Mouse (Mus musculus): ENCODE results near the gene Sept9. TPM values are rescaled to one million over a fixed set of nuclear protein-coding genes. Genes with fewer than 3 reads are reported as not detected.
A peak's percentile ranks its signal among the peaks of the same experiment; 100 is the strongest.

Gene Sept9
- total RNA-seq, 2 experiments from 2014 or later = 94.9 to 103 TPM

GRCm38 (mm10) chr11:117357916-117358639 is 158.6 kb downstream of the Sept9 start:
- peak; percentile 97 for DNase-seq
- intact Hi-C loops (cut with DNase I) = loop anchor here (2.0 to 10.0 kb wide), 2 partner anchors 119 to 283 kb away; no protein-coding TSS in a partner anchor

- intact Hi-C loops (cut with DNase I) = loop anchor here (2.0 to 10.0 kb wide), 2 partner anchors 120 to 284 kb away; no protein-coding TSS in a partner anchor
- DNase-seq = no peak
These were observed 159.7 kb downstream of the Sept9 start for GRCm38 (mm10) chr11:117359161-117359560.

GRCm38 (mm10) chr11:117359870-117360269 is 160.4 kb downstream of the Sept9 start:
- peak; percentile 69 for DNase-seq
- intact Hi-C loops (cut with DNase I) = loop anchor here (2.0 to 10.0 kb wide), 2 partner anchors 121 to 285 kb away; no protein-coding TSS in a partner anchor

GRCm38 (mm10) chr11:117360561-117360960 is 161.1 kb downstream of the Sept9 start:
- intact Hi-C loops (cut with DNase I) = no loop called here
- no peak for DNase-seq

GRCm38 (mm10) chr11:117362307-117362706 is 162.8 kb downstream of the Sept9 start:
- intact Hi-C loops (cut with DNase I) = no loop called here
- no peak for DNase-seq

GRCm38 (mm10) chr11:117363918-117364317 is 164.5 kb downstream of the Sept9 start:
- intact Hi-C loops (cut with DNase I) = loop anchor here (2.0 kb wide), 1 partner anchor 461 kb away; the partner anchor contains the start of gene Afmid
- DNase-seq = no peak

GRCm38 (mm10) chr11:117366426-117366825 is 167.0 kb downstream of the Sept9 start:
- peak; percentile 63 for DNase-seq
- intact Hi-C loops (cut with DNase I) = no loop called here

- intact Hi-C loops (cut with DNase I) = no loop called here
- no peak for DNase-seq
These were observed 167.4 kb downstream of the Sept9 start for GRCm38 (mm10) chr11:117366861-117367357.

- intact Hi-C loops (cut with DNase I) = no loop called here
- DNase-seq = no peak
These were observed 168.5 kb downstream of the Sept9 start for GRCm38 (mm10) chr11:117367937-117368336.

GRCm38 (mm10) chr11:117369347-117369746 is 169.9 kb downstream of the Sept9 start:
- intact Hi-C loops (cut with DNase I) = no loop called here
- DNase-seq = no peak

- DNase-seq = no peak
- intact Hi-C loops (cut with DNase I) = no loop called here
These were observed 170.9 kb downstream of the Sept9 start for GRCm38 (mm10) chr11:117370262-117370850.

- DNase-seq = no peak
These were observed 173.1 kb downstream of the Sept9 start for GRCm38 (mm10) chr11:117372537-117372936.

GRCm38 (mm10) chr11:117373195-117373594 is 173.7 kb downstream of the Sept9 start:
- intact Hi-C loops (cut with DNase I) = no loop called here
- DNase-seq = peak; percentile 56

More at GRCm38 (mm10) chr11:117372537-117372936, 173.1 kb downstream of the Sept9 start:
- intact Hi-C loops (cut with DNase I) = no loop called here

GRCm38 (mm10) chr11:117373870-117374269 is 174.4 kb downstream of the Sept9 start:
- intact Hi-C loops (cut with DNase I) = no loop called here
- DNase-seq = no peak

GRCm38 (mm10) chr11:117374288-117374687 is 174.8 kb downstream of the Sept9 start:
- no peak for DNase-seq
- intact Hi-C loops (cut with DNase I) = no loop called here

GRCm38 (mm10) chr11:117379774-117380173 is 180.3 kb downstream of the Sept9 start:
- no peak for DNase-seq
- intact Hi-C loops (cut with DNase I) = no loop called here

- intact Hi-C loops (cut with DNase I) = no loop called here
- DNase-seq = no peak
These were observed 184.8 kb downstream of the Sept9 start for GRCm38 (mm10) chr11:117384235-117384634.

- intact Hi-C loops (cut with DNase I) = no loop called here
- peak; percentile 95 for DNase-seq
These were observed 185.4 kb downstream of the Sept9 start for GRCm38 (mm10) chr11:117384897-117385296.

- no peak for DNase-seq
- intact Hi-C loops (cut with DNase I) = no loop called here
These were observed 186.1 kb downstream of the Sept9 start for GRCm38 (mm10) chr11:117385331-117386103.

GRCm38 (mm10) chr11:117387241-117387640 is 187.8 kb downstream of the Sept9 start:
- DNase-seq = peak; percentile 56
- intact Hi-C loops (cut with DNase I) = no loop called here

- DNase-seq = no peak
- intact Hi-C loops (cut with DNase I) = loop anchor here (10.0 kb wide), 1 partner anchor 85 kb away; no protein-coding TSS in a partner anchor
These were observed 190.5 kb downstream of the Sept9 start for GRCm38 (mm10) chr11:117390001-117390402.
